Mouse (Mus musculus): Measurements from ENCODE around the gene Pon3.

Gene Pon3

GRCm38 (mm10) chr6:5255722-5256451, at the start of gene Pon3:
TSS of gene Pon3 (minus strand) at chr6:5256286.
- peak; percentile 22 to 29 for DNase-seq (ENCODE audit: low spot score in 2 of 2)

DNA sequence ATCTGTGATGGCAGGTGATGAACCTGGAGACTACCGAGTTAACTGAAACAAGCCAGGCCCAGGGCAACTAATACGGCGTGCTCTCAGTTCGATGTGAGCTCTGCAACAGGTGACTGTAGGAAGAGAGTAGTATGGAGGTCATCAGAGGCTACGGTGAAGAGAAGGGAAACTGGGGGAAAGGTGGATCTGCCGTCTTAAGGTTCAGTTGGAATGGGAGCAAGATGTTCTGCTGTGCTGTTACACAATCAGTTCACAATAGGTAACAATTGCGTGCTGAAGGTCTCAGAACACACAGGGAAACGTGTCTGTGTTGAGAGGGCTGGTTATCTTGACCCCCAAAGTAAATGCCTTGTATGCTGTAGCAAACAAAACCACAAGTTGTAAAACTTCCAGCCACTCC, 48.9 kb upstream of the Pon3 start:
- DNase-seq (ENCODE audit: low spot score in 2 of 2) = no peak

- DNase-seq (ENCODE audit: low spot score in 2 of 2) = no peak
Observed at GRCm38 (mm10) chr6:5300629-5301028, 44.5 kb upstream of the Pon3 start.

GRCm38 (mm10) chr6:5299561-5299960, 43.5 kb upstream of the Pon3 start:
- DNase-seq (ENCODE audit: low spot score in 2 of 2) = no peak

DNA sequence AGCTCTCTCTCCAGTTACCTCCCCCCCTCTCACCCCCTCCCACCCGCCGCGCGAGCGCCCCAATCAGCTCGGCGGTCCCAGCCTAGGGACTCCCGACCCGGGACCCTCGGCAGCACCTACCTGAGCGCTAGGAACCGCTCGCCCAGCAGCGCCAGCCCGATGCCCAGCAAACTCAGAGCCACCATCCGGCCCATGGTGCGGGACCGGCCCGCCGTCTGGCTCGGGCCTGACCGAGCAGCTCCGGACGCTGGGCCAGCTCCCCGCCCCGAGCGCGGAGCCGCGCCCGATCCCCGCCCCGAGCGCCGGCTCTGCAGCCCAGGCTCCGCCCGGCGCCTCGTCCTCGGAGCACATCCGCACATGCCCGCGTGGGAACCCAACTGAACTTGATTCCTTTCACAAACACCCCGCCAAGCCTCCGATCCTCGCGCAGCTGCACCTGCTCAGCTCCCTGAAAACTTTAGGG, 42.0 kb upstream of the Pon3 start, which contains the start of gene Pon2:
Gene Pon2 (minus strand): TSS at position 364 of the 463 bp plus-strand sequence.
- peak; percentile 52 to 53 for DNase-seq (ENCODE audit: low spot score in 2 of 2)

DNA sequence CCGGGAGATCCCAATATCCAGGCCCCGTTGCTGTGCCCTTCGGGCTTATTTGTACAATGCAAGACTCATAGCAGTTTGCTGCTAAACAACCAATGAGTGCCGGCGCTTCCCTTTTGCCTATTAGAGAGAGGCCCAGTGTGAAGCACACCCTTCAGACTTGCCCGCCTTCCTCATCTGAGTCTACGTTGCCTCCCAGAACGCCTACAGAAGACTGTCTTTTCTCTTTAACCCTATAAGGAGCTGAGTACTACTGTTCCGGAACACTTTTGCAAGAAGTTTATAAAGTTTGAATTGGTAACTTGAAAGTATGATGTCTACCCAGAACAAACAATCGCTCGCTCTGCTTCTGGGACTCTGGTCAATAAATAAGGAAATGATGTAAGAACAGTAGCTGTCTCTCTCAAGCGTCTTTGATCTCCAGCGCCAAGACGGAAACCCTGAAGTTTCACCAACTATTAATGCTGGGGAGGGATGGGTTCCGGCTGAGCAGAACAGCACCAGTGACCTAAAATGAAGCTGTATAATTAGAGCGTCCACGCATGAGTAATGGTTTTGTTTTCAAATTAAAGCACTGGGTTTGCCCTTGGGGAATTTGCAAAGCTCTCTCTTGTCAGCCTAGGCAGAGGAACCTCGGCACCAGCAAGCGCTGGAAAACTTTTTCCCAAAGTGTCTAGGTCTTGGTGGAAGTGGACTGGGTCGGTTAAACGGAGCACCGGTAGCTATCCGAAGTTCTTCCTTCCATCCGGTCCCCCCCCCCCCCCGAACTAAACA, 41.4 kb upstream of the Pon3 start:
- peak; percentile 39 to 48 for DNase-seq (ENCODE audit: low spot score in 2 of 2)

DNA sequence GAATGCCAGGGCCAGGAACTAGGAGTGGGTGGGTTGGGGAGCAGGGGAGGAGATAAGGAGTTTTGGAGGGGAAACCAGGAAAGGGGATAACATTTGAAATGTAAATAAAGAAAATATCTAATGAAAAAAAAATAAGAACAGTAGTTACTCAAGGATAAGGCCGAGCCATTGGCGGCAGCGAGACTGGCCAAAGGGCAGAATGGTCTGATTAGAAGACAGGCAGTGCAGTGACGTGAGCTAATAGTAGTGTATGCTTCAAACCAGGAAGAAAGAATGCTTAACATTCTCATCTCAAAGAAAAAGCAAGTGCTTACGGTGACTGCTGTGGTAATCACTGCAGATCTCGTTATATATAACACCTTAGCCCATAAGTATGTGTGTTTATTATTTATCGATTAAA, 40.0 kb upstream of the Pon3 start:
- DNase-seq (ENCODE audit: low spot score in 2 of 2) = no peak

- DNase-seq (ENCODE audit: low spot score in 2 of 2) = no peak
Observed at GRCm38 (mm10) chr6:5294659-5295449, 38.8 kb upstream of the Pon3 start.

- DNase-seq (ENCODE audit: low spot score in 2 of 2) = no peak
Observed at GRCm38 (mm10) chr6:5292841-5293240, 36.8 kb upstream of the Pon3 start.

DNA sequence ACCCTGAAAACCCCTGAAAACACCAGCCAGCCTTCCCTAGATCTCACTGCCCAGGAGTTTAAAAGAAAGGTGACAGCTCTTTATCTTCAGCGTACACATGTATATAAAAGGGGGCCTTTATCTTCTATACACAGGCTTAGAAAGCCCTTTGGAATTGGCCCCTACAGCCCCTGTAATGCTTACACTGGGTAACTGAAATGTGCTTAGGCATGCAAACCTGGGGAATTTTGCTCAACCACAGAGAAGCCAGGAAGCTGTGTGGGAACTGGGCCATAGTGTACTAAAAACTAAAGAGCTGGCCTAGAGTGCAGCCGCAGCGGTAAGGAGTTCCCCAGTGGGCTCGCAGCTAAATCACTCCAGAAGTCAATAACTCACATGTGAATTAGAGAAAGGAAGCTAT, 35.4 kb upstream of the Pon3 start:
- peak in 1 of 2 experiments; percentile 21 for DNase-seq (ENCODE audit: low spot score in 2 of 2)

DNA sequence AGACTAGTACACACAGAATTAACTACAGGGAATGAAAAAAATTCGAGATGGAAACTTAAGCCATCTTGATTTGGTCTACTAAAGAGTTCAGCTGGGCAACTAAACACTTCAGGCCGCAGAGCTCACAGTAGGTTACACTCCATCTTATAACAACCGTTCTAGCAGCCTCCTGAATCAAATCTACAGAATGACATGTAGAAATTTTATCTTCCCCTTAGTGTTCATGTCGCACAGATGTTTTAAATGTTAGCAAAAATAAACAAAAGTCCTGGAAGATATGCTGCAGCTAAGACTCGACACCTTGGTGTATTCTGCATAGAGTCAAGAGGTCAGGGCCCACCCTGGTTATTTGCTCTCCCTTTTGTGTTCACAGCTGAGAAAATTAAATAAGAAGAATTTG, 31.8 kb upstream of the Pon3 start:
- DNase-seq (ENCODE audit: low spot score in 2 of 2) = no peak

GRCm38 (mm10) chr6:5287392-5287791, 31.3 kb upstream of the Pon3 start:
- no peak for DNase-seq (ENCODE audit: low spot score in 2 of 2)

DNA sequence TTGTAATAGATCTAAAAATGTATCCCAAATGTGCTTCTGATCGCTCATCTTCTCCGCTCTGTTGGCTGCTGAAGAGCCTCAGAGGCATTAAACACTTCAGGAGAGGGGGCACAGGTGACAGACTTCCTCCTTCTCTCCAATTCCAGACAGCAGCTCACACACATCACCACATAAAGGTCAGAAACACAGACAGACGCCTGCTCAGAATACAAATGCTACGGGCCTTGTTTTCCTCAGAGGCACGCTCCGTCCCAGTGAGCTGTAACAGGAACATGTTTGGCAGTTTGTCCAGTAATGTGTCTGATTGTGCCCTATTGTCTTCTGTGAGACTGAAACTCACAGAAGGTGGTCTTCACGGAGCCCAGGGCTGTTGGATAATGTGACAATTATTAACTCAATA, 26.3 kb upstream of the Pon3 start:
- DNase-seq (ENCODE audit: low spot score in 2 of 2) = no peak

DNA sequence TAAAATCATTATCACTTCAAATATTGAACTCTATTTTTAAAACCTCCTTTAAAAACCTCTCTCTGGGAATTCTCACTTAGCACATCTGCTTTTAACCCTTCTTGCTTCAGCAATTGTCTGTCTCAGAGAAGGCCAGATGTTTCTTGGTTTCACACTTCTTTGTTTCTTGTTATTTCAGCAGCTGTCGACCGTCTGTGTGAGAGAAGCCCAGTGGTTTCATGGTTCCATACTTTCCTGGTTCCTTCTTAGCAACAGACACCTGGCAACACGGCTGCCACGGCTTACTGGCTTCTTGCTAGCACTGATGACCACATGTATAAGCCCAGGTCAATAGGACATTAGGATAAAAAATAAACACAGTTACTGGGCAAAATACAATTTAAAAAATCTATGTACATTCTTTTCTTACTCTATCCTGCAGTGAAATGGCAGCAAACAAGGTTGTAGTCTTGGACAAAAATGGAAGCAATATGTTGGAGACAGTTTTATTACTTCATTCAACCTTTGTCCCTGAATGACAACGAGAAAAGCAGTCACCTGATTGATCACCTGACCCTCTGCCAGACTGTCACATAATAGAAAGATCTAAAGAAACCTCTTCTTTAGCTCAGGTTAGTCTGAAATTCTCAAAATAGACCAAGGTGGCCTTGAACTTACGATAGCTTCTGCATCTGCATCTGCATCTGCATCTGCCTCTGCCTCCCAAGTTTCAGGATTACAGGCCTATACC, 24.7 kb upstream of the Pon3 start:
- DNase-seq (ENCODE audit: low spot score in 2 of 2) = no peak

- DNase-seq (ENCODE audit: low spot score in 2 of 2) = no peak
Observed at GRCm38 (mm10) chr6:5277972-5278371, 21.9 kb upstream of the Pon3 start.

GRCm38 (mm10) chr6:5269641-5270040, 13.6 kb upstream of the Pon3 start:
- no peak for DNase-seq (ENCODE audit: low spot score in 2 of 2)

DNA sequence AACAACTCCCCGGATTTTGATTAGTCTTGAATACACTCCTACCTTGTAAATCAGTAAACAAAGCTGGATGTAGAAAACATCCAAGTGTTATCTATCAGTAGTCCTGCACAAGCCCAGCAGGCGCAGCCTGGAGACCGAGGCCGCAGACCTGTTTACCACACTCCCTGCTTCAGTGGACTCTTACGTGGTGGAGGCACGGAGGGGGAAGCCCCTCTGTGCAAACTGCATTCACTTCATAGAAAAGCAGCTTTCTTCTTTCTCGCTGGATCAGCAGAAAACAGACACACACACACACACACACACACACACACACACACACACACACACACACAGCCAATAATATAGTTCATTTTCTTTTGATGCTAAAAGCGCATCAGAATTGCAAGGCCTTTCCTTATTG, 8.7 kb upstream of the Pon3 start:
- no peak for DNase-seq (ENCODE audit: low spot score in 2 of 2)

GRCm38 (mm10) chr6:5263250-5263999, 7.3 kb upstream of the Pon3 start:
- no peak for DNase-seq (ENCODE audit: low spot score in 2 of 2)

- no peak for DNase-seq (ENCODE audit: low spot score in 2 of 2)
Observed at GRCm38 (mm10) chr6:5262322-5263249, 6.5 kb upstream of the Pon3 start.

GRCm38 (mm10) chr6:5255291-5255690, 795 bp downstream of the Pon3 start:
- DNase-seq (ENCODE audit: low spot score in 2 of 2) = no peak
